Mouse (Mus musculus) embryonic facial prominence, embryonic 12.5 days (tissue): ENCODE data around the gene Crygc. TPM values are rescaled to one million over a fixed set of nuclear protein-coding genes. Genes with fewer than 3 reads are reported as not detected.

Experiments
- ATAC-seq: fragments of 200-750 bp; cut with Nextera tagmentation; 2 replicates; pipeline ENCODE4 v1.8.0; 2017; ENCODE audit not compliant: insufficient number of reproducible peaks, insufficient read depth, low FRiP score, low TSS enrichment
- H3K27ac ChIP-seq: fragments of 300-500 bp; sonication (generic); 2 replicates; pipeline ENCODE4 v1.5.1; 2016; ENCODE audit warnings: mild to moderate bottlenecking
- H3K27me3 ChIP-seq: fragments of 300-500 bp; sonication (generic); 2 replicates; pipeline ENCODE4 v1.6.1; 2016; ENCODE audit warnings: mild to moderate bottlenecking, moderate library complexity
- H3K36me3 ChIP-seq: fragments of 300-500 bp; sonication (generic); 2 replicates; pipeline ENCODE4 v1.6.1; 2016; ENCODE audit warnings: mild to moderate bottlenecking
- H3K4me1 ChIP-seq: fragments of 300-500 bp; sonication (generic); 2 replicates; pipeline ENCODE4 v1.6.1; 2016
- H3K4me2 ChIP-seq: fragments of 300-500 bp; sonication (generic); replicated peaks from 2 replicates; pipeline ENCODE4 v1.6.1; 2016; ENCODE audit warnings: mild to moderate bottlenecking, moderate library complexity
- H3K4me3 ChIP-seq: fragments of 300-500 bp; sonication (generic); 2 replicates; pipeline ENCODE4 v1.5.1; 2016; ENCODE audit warnings: mild to moderate bottlenecking
- H3K9ac ChIP-seq: fragments of 300-500 bp; sonication (generic); 2 replicates; pipeline ENCODE4 v1.6.1; 2016; ENCODE audit warnings: mild to moderate bottlenecking, moderate library complexity
- H3K9me3 ChIP-seq: fragments of 300-500 bp; sonication (generic); 2 replicates; pipeline ENCODE4 v1.6.1; 2016; ENCODE audit warnings: mild to moderate bottlenecking, moderate library complexity
- WGBS: fragments of 180-500 bp; shearing (Covaris S2); methylation state at CpG from one replicate; pipeline ENCODE4 v1.1.7; 2016; 5-methylcytosine and 5-hydroxymethylcytosine counted together
- polyA plus RNA-seq: library from polyadenylated mRNA; unstranded; fragments of >200 nt; fragmentation: Nextera tagmentation; extraction: Ambion mirVana; gene quantifications from 2 replicates; pipeline ENCODE4 v1.2.1, GENCODE M21; 2016

Gene Crygc
- 6.9 and 15.0 TPM in 2 replicates for polyA plus RNA-seq

GRCm38 (mm10) chr1:65073589-65073988 lies at the start of gene Crygc:
Gene Crygc, minus strand, starts transcription at chr1:65073689.
- WGBS, result 62% methylated on average over 6 of the region's 6 CpGs
- Histone ChIP-seq H3K4me2 (no peak within 1 kb of the TSS), H3K9ac (no peak within 1 kb of the TSS), H3K27ac (no peak within 1 kb of the TSS), H3K36me3 (no peaks in the 10 kb centered on the region), H3K9me3 (no peaks in the 10 kb centered on the region), H3K4me1 (no peaks in the 10 kb centered on the region), H3K27me3 (no peaks in the 10 kb centered on the region), H3K4me3 (no peak within 1 kb of the TSS)
- ATAC-seq, result no peak

GRCm38 (mm10) chr1:65122574-65123372 lies 49.3 kb upstream of the Crygc start, which contains the start of gene D630023F18Rik:
Gene D630023F18Rik, minus strand, starts transcription at chr1:65123214.
- Histone ChIP-seq H3K4me3 (no peak within 1 kb of the TSS), H3K9ac (no peak within 1 kb of the TSS), H3K9me3 (no peaks in the 10 kb centered on the region), H3K4me2 (peak within 1 kb of the TSS; percentile 37), H3K36me3 (no peaks in the 10 kb centered on the region), H3K4me1 (peaks cover 5% of the 10 kb centered on the region; the same call in 1 of the 2 replicates), H3K27ac (no peak within 1 kb of the TSS), H3K27me3 (no peaks in the 10 kb centered on the region)
- ATAC-seq, result no peak
- WGBS, result 31% methylated on average over 9 of the region's 9 CpGs

- Histone ChIP-seq H3K36me3 (no peaks in the 10 kb centered on the region), H3K9ac (no peak within 1 kb of the TSS), H3K4me3 (no peak within 1 kb of the TSS), H3K4me1 (peaks cover 5% of the 10 kb centered on the region; the same call in 1 of the 2 replicates), H3K9me3 (no peaks in the 10 kb centered on the region), H3K27me3 (no peaks in the 10 kb centered on the region), H3K4me2 (no peak within 1 kb of the TSS), H3K27ac (no peak within 1 kb of the TSS)
- WGBS, result 85% methylated on average over 1 of the region's 1 CpGs
- ATAC-seq, result no peak
Measured at GRCm38 (mm10) chr1:65119438-65119837, 45.9 kb upstream of the Crygc start, which contains the start of gene Gm28845. Gene Gm28845, minus strand, starts transcription at chr1:65119558.

- Histone ChIP-seq H3K27me3 (no peaks in the 10 kb centered on the region), H3K27ac (no peak overlapping the region), H3K4me3 (no peak overlapping the region), H3K4me1 (peaks cover 5% of the 10 kb centered on the region; the same call in 1 of the 2 replicates), H3K9me3 (no peaks in the 10 kb centered on the region), H3K9ac (no peak overlapping the region), H3K36me3 (no peaks in the 10 kb centered on the region), H3K4me2 (no peak overlapping the region)
- ATAC-seq, result no peak
- WGBS, result 68% methylated on average over 8 of the region's 8 CpGs
Measured at GRCm38 (mm10) chr1:65118150-65118913, 44.8 kb upstream of the Crygc start.

- no peaks in the 10 kb centered on the region for H3K4me1 ChIP-seq
- no peak for ATAC-seq
- WGBS, result 91% methylated on average over 5 of the region's 5 CpGs
- no peak overlapping the region for H3K4me2 ChIP-seq
- no peak overlapping the region for H3K9ac ChIP-seq
- H3K4me3 ChIP-seq, result no peak overlapping the region
- no peaks in the 10 kb centered on the region for H3K9me3 ChIP-seq
- H3K36me3 ChIP-seq, result no peaks in the 10 kb centered on the region
- no peak overlapping the region for H3K27ac ChIP-seq
- H3K27me3 ChIP-seq, result no peaks in the 10 kb centered on the region
Measured at GRCm38 (mm10) chr1:65113536-65114172, 40.2 kb upstream of the Crygc start.

GRCm38 (mm10) chr1:65112807-65113196 lies 39.3 kb upstream of the Crygc start:
- H3K36me3 ChIP-seq, result no peaks in the 10 kb centered on the region
- H3K27me3 ChIP-seq, result no peaks in the 10 kb centered on the region
- 53% methylated on average over 14 of the region's 14 CpGs for WGBS
- H3K4me2 ChIP-seq, result peak overlapping the region; percentile 33
- H3K4me1 ChIP-seq, result no peaks in the 10 kb centered on the region
- no peak overlapping the region for H3K27ac ChIP-seq
- H3K9me3 ChIP-seq, result no peaks in the 10 kb centered on the region
- peak; percentile 50; the same call in 1 of the 2 replicates for ATAC-seq
- no peak overlapping the region for H3K9ac ChIP-seq
- H3K4me3 ChIP-seq, result no peak overlapping the region

- no peaks in the 10 kb centered on the region for H3K36me3 ChIP-seq
- no peaks in the 10 kb centered on the region for H3K4me1 ChIP-seq
- 10% methylated on average over 8 of the region's 8 CpGs for WGBS
- H3K27me3 ChIP-seq, result no peaks in the 10 kb centered on the region
- no peak overlapping the region for H3K4me3 ChIP-seq
- no peak for ATAC-seq
- peak overlapping the region; percentile 33 for H3K4me2 ChIP-seq
- H3K9me3 ChIP-seq, result no peaks in the 10 kb centered on the region
- H3K27ac ChIP-seq, result no peak overlapping the region
- H3K9ac ChIP-seq, result no peak overlapping the region
Measured at GRCm38 (mm10) chr1:65112031-65112806, 38.7 kb upstream of the Crygc start.

GRCm38 (mm10) chr1:65109756-65110435 lies 36.4 kb upstream of the Crygc start:
- H3K4me1 ChIP-seq, result no peaks in the 10 kb centered on the region
- H3K27me3 ChIP-seq, result no peaks in the 10 kb centered on the region
- no peak overlapping the region for H3K9ac ChIP-seq
- ATAC-seq, result 0 out of 2 replicates have a peak, but pooled peaks have one; percentile 11
- no peak overlapping the region for H3K4me2 ChIP-seq
- no peaks in the 10 kb centered on the region for H3K9me3 ChIP-seq
- H3K36me3 ChIP-seq, result no peaks in the 10 kb centered on the region
- no peak overlapping the region for H3K27ac ChIP-seq
- H3K4me3 ChIP-seq, result no peak overlapping the region
- 72% methylated on average over 25 of the region's 25 CpGs for WGBS

- ATAC-seq, result no peak
- H3K36me3 ChIP-seq, result no peaks in the 10 kb centered on the region
- no peaks in the 10 kb centered on the region for H3K27me3 ChIP-seq
- 86% methylated on average over 8 of the region's 8 CpGs for WGBS
- H3K4me2 ChIP-seq, result no peak overlapping the region
- no peak overlapping the region for H3K9ac ChIP-seq
- no peak overlapping the region for H3K4me3 ChIP-seq
- no peak overlapping the region for H3K27ac ChIP-seq
- no peaks in the 10 kb centered on the region for H3K4me1 ChIP-seq
- no peaks in the 10 kb centered on the region for H3K9me3 ChIP-seq
Measured at GRCm38 (mm10) chr1:65109196-65109595, 35.7 kb upstream of the Crygc start.

GRCm38 (mm10) chr1:65107654-65108279 lies 34.3 kb upstream of the Crygc start:
- Histone ChIP-seq H3K27me3 (no peaks in the 10 kb centered on the region), H3K9me3 (no peaks in the 10 kb centered on the region), H3K4me3 (no peak overlapping the region), H3K4me2 (no peak overlapping the region), H3K36me3 (no peaks in the 10 kb centered on the region), H3K4me1 (no peaks in the 10 kb centered on the region), H3K27ac (no peak overlapping the region), H3K9ac (no peak overlapping the region)
- WGBS, result 88% methylated on average over 10 of the region's 10 CpGs
- no peak for ATAC-seq
